Mouse (Mus musculus) monocyte, adult 2 months (primary cell): Measurements from ENCODE around the gene Rfc4.
"Not testable (repeated sequence)": the region's sequence is repeated elsewhere in the genome, so short reads cannot be mapped to it uniquely, and the experiment has no call there.

Experiments
- DNase-seq, 2 experiments: peaks; one replicate each; pipeline ENCODE4 v3.0.0; 2022; ENCODE audit warnings: low spot score in 2 of 2, low read depth in 1 of 2

Gene Rfc4

DNA sequence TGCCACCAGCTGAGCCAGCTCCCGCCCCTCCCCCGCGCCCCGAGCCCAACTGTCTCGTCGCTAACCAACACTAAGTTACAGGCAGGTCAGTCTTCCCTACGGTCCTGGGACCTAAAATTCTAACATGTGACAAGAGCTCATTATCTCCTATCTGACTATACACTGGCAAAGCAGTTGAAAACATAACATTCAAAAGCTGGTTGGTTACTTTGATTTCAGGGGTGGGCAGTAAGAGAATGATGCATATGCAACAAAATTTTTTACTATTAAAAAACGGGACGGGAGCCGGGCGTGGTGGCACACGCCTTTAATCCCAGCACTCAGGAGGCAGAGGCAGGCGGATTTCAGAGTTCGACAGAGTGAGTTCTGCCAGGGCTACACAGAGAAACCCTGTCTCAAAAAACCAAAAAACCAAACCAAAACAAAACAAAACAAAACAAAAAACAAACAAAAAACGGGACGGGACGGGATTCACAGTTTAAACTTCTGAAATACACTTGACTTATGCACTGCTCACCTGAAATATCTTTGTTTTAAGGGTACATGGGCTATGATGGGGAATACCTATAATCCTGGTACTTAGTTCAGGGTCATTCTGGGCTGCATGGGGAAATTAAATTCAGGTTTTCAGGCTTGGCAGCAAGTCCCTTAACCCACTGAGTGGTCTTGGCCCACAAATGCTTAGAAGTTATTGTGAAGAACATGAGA, 24.3 kb downstream of the Rfc4 start:
- no peak for DNase-seq

GRCm38 (mm10) chr16:23102340-23103037, 25.0 kb downstream of the Rfc4 start:
- DNase-seq: no peak

DNA sequence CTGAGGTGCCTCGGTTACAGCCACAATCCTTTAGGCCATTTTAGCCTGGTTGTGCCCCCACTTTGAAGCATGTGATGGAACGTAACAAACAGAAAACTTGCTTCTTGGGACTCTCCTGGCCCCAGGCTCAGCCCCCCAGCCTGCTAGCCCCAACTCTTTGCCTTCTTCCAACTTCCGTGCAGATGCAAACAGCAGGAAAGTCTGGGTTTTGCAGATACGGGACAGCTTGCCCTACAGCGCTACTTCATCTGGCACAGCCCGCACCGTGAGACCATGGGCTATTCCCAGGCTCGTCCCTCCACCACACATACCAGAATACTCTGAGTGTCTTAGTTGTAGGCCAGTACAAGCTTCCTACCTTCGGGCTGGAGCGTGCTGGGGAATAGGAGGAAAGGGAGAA, 26.9 kb downstream of the Rfc4 start:
- no peak for DNase-seq

DNA sequence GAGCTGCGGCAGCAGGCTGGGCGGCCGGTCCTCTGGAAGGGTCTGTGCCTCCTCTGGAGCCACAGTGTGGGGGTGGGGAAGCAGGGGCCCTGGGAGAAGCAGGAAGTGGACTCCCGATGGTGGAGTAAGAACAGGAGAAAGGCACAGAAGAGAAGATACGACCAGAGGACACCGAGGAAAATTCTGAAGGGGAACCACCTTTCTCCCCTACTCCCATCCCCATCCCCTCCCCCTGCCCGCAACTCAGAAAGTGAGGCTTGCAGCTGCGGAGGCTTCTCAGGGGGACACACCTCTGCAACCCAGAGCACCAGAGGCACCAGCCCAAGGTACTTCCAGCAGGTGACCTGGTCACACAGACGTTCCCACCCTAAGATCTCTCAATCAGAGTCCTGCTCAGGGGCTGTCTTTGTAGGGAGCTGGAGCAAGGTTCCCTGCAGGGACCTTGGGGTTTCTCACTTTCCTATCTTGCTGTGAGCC, 27.4 kb downstream of the Rfc4 start:
- no peak for DNase-seq

- DNase-seq: no peak
Measured at GRCm38 (mm10) chr16:23099632-23100031, 27.9 kb downstream of the Rfc4 start.

DNA sequence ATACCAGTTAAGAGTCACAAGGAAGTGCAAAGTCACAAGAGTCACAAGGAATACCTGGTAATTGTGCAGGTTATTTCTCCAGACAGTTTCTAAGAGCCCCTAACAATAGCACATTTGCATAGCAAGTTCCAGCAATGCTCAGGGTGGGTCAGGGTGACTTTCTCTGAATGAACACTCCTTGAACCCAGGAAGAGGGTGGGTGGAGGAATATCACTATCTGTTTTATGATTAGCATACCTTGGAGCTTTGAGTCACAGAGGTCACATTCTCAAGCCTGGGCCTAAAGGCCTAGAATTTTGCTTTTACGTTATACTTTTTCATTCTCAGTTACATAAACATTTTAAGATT, 29.5 kb downstream of the Rfc4 start:
- not testable (repeated sequence) for DNase-seq

DNA sequence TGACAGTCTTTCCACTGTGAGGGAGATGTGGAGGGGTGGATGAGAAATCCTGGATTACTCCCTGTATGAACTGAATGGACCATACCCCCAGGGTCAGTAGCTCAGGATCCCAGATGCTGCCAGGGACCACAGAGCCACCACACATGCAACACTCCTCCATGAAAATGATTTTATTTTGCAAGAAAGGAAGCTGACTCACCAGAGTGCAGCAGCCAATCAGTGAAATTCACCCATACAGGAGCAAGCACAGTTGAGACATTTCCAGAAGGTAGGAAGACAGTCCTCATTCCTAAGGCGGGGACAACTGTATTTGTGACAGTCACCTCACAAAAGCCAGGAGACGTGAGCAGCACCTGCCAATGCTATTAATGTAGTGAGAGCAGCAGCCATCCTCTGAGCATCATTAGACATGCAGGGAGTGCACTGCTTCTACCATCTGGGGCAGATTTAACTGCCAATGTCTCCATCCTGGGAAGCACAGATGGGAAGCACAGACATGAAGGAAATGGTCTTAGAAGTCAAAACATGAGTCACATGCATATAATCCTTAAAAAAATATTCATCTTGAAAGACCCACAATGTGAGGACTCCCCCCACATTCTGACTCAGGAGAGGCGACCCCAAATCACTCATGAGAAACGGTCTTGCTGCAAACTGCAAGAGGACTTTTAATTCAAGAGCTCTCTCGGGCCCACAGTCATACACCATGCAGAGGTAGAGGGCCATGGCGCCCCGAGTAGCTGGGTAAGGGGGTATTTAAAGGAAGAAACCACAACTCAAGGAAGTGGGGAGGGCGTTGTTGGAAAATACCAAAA, 30.0 kb downstream of the Rfc4 start:
- not testable (repeated sequence) for DNase-seq

DNA sequence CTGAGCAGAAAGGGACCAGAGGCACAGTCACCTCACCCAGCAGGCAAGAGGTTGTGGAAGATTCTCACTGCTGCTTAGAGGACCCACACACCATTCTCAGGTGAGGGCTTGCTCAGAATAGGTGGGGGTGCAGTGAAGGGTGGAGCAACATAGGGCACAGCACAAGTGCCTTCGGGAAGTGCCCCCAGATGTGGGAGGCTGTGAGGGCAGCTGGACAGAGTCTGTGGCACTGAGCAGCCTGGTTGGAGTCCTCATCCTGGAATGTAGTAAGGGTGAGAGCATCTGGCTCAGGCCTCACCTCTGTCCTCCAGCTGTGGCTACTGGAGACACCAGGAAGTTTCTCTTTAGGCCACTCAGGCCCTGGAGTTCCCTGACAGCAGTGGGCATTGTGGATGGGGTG, 30.7 kb downstream of the Rfc4 start:
- DNase-seq: not testable (repeated sequence)

DNA sequence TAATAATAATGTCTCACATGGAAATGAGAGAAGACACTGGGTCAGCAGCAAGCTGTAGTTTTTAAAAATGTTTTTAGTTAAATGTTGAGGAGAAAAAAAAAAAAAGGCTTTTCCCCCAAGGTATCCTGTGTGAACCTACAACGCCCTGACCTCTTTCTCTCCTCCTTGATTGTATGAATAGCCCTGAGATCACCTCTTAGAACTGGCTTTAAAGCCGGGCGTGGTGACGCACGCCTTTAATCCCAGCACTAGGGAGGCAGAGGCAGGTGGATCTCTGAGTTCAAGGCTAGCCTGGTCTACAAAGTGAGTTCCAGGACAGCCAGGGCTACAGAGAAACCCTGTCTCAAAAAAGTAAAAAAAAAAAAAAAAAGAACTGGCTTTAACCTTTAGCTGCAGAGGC, 32.0 kb downstream of the Rfc4 start:
- DNase-seq: not testable (repeated sequence)

DNA sequence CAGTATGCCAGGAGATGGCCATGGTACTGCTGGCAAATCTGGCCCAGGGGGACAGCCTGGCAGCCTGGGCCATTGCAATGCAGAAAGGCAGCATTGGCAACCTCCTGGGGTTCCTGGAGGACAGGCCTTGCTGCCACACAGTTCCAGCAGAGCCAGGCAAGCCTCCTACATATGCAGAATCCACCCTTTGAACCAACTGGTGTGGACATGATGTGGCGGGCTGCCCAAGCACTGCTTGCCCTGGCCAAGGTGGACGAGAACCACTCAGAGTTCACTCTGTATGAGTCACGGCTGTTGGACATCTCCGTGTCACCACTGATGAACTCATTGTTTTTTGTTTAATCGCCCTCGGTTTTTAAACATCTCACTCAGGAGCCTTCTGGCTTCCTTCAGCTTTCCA, 33.4 kb downstream of the Rfc4 start:
- DNase-seq: no peak

DNA sequence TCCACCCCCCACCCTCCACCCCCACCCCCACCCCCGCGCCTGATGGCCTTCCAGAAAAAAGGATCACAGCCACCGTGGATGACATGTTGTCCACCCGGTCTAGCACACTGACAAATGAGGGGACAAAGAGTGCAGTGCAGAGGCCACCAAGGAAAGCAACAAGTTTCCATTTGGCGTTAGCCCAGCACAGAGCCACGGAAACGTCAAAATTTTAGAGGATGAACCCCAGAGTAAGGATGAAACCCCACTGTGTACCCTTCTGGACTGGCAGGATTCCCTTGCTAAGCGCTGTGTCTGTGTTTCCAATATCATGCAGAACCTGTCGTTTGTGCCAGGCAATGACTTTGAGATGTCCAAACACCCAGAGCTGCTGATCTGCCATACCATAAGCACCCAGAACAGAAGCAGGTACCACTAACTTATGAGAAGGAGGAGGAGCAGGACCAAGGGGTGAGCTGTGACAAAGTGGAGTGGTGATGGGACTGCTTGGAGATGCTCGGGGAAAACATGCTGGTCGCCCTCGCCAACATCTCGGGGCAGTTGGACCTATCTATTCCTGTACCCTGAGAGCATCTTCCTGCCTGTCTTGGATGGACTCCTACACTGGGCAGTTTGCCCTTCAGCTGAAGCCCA, 34.1 kb downstream of the Rfc4 start:
- DNase-seq: no peak

- not testable (repeated sequence) for DNase-seq
Measured at GRCm38 (mm10) chr16:23091345-23091744, 36.2 kb downstream of the Rfc4 start.

- DNase-seq: not testable (repeated sequence)
Measured at GRCm38 (mm10) chr16:23088491-23088890, 39.0 kb downstream of the Rfc4 start.

DNA sequence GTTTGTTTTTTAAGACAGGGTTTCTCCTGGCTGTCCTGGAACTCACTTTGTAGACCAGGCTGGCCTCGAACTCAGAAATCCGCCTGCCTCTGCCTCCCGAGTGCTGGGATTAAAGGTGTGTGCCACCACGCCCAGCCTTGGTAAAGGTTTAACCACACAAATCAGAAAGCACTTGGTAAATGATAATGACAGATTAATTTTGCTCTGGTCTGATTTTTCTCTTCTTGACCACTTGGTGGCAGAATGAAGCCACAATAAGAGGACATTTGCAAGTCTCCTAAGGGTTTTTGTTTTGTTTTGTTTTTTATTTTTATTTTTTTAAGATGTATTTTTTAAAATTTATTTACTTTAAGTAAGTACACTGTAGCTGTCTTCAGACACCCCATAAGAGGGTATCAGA, 39.8 kb downstream of the Rfc4 start:
- not testable (repeated sequence) for DNase-seq

DNA sequence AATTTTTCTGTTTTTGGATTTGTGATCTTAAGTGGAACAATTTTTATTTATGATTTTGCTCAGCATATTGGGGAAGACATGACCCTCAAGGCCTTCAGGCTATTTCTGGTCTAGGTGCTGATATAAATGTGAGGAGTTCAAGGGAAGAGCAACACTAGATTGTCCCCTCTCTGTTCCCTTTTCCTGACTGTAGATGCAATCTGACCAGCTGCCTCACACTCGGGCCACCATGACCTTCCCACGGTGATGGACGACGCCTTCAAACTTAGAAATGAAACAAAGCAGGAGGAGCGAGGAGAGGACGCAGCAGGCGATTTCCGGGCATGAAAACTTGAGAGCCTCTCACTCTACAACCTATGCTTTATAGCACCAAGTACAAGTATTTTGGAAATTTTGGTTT, 40.4 kb downstream of the Rfc4 start:
- DNase-seq: not testable (repeated sequence)

- DNase-seq: not testable (repeated sequence)
Measured at GRCm38 (mm10) chr16:23077516-23077915, 50.0 kb downstream of the Rfc4 start.
